Mouse (Mus musculus) forebrain, embryonic 11.5 days (tissue): Measurements from ENCODE around the gene Gm20924. TPM values are rescaled to one million over a fixed set of nuclear protein-coding genes. Genes with fewer than 3 reads are reported as not detected.
"Not testable (repeated sequence)": the region's sequence is repeated elsewhere in the genome, so short reads cannot be mapped to it uniquely, and the experiment has no call there.

ENCODE experiments used
- ATAC-seq: fragments of 200-750 bp; cut with Nextera tagmentation; replicated peaks from 2 replicates; pipeline ENCODE4 v1.8.0; 2017; ENCODE audit warnings: moderate TSS enrichment; ENCODE audit not compliant: low FRiP score
- DNase-seq: peaks from one replicate; pipeline ENCODE4 v3.0.0-alpha.2; 2017; ENCODE audit warnings: low spot score
- H3K27ac ChIP-seq: fragments of 300-500 bp; sonication (generic); 2 replicates; pipeline ENCODE4 v1.5.1; 2014; ENCODE audit warnings: low read depth, low read length
- H3K27me3 ChIP-seq: fragments of 300-500 bp; sonication (generic); 2 replicates; pipeline ENCODE4 v1.6.1; 2014; ENCODE audit warnings: mild to moderate bottlenecking, low read length, mixed read lengths; ENCODE audit not compliant: control insufficient read depth, insufficient read depth
- H3K36me3 ChIP-seq: fragments of 300-500 bp; sonication (generic); 2 replicates; pipeline ENCODE4 v1.6.1; 2014; ENCODE audit warnings: mild to moderate bottlenecking, low read length, moderate library complexity, mixed read lengths; ENCODE audit not compliant: control insufficient read depth, insufficient read depth
- H3K4me1 ChIP-seq: fragments of 300-500 bp; sonication (generic); replicated peaks from 2 replicates; pipeline ENCODE4 v1.6.1; 2014; ENCODE audit warnings: low read length, mixed read lengths; ENCODE audit not compliant: control insufficient read depth, insufficient read depth
- H3K4me2 ChIP-seq: fragments of 300-500 bp; sonication (generic); 2 replicates; pipeline ENCODE4 v1.6.1; 2014; ENCODE audit warnings: low read depth, mild to moderate bottlenecking, low read length, moderate library complexity, mixed read lengths; ENCODE audit not compliant: severe bottlenecking
- H3K4me3 ChIP-seq: fragments of 300-500 bp; sonication (generic); 2 replicates; pipeline ENCODE4 v1.5.1; 2014; ENCODE audit warnings: low read depth, low read length
- H3K9ac ChIP-seq: fragments of 300-500 bp; sonication (generic); 2 replicates; pipeline ENCODE4 v1.6.1; 2014; ENCODE audit warnings: low read length
- H3K9me3 ChIP-seq: fragments of 300-500 bp; sonication (generic); 2 replicates; pipeline ENCODE4 v1.6.1; 2016; ENCODE audit warnings: low read length, mixed read lengths; ENCODE audit not compliant: control insufficient read depth
- WGBS: fragments of 180-500 bp; shearing (Covaris S2); extraction: QIAGEN DNeasy Blood & Tissue Kit; methylation state at CpG from one replicate; pipeline ENCODE4 v1.1.7; 2014; 5-methylcytosine and 5-hydroxymethylcytosine counted together
- polyA plus RNA-seq: library from polyadenylated mRNA; unstranded; fragments of >200 nt; fragmentation: Nextera tagmentation; extraction: Ambion mirVana; gene quantifications from 2 replicates; pipeline ENCODE4 v1.2.1, GENCODE M21; 2014

Gene Gm20924
- not detected in 2 replicates for polyA plus RNA-seq

DNA sequence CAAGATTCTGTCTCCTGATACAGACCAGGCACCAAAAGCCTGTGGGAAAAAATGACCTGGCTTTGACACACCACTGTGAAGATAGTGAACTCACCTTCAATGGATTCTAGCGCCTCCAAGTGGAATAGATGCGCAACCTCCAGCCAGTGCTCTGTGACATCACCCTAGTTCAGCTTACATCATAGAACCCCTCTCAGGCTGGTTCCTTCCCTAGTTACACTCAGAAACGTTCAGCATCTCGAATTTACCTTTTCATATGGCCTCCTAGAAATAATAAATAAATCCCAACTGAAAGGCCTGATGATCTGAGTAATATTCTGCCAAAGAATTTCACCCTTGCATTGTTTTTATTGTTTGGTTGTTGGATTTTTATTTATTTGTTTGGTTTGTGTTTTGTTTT lies at the start of gene Gm20924:
Gm20924 (minus strand) TSS at position 101 of the 400 bp plus-strand sequence.
- H3K4me1 ChIP-seq, H3K9ac ChIP-seq, DNase-seq, ATAC-seq, H3K36me3 ChIP-seq, H3K9me3 ChIP-seq, H3K27me3 ChIP-seq, H3K4me2 ChIP-seq, H3K4me3 ChIP-seq, H3K27ac ChIP-seq: not testable (repeated sequence)
- no CpG with 5 or more reads among the region's 4 CpGs for WGBS

Other genes starting within 250 kb of the Gm20924 start
- not detected in 2 replicates for gene Gm20736, start 170.2 kb upstream of the Gm20924 start, polyA plus RNA-seq